Mouse (Mus musculus) liver, adult (tissue): Measurements from ENCODE around the gene Cage1.
A peak's percentile ranks its signal among the peaks of the same experiment; 100 is the strongest.

Experiments used
- GATA4 ChIP-seq: IDR thresholded peaks from 2 replicates; pipeline ENCODE4 v1.6.1; 2014; ENCODE audit warnings: mild to moderate bottlenecking, low read length; ENCODE audit not compliant: insufficient replicate concordance

Cage1 gene

GRCm38 (mm10) chr13:38028407-38028806 is 8.5 kb downstream of the Cage1 start:
- no peak for TF ChIP-seq GATA4

GRCm38 (mm10) chr13:38027618-38028248 is 9.1 kb downstream of the Cage1 start:
- TF ChIP-seq GATA4: no peak

- no peak for TF ChIP-seq GATA4
Observed at GRCm38 (mm10) chr13:38025874-38026273, 11.0 kb downstream of the Cage1 start.

- TF ChIP-seq GATA4: no peak
Observed at GRCm38 (mm10) chr13:38018791-38019190, 18.1 kb downstream of the Cage1 start.

- TF ChIP-seq GATA4: no peak
Observed at GRCm38 (mm10) chr13:38015591-38015990, 21.3 kb downstream of the Cage1 start.

GRCm38 (mm10) chr13:38012436-38012835 is 24.4 kb downstream of the Cage1 start:
- no peak for TF ChIP-seq GATA4

- TF ChIP-seq GATA4: no peak
Observed at GRCm38 (mm10) chr13:38010444-38010910, 26.4 kb downstream of the Cage1 start.

- no peak for TF ChIP-seq GATA4
Observed at GRCm38 (mm10) chr13:38009721-38010408, 27.0 kb downstream of the Cage1 start.

- no peak for TF ChIP-seq GATA4
Observed at GRCm38 (mm10) chr13:38007972-38008371, 28.9 kb downstream of the Cage1 start.

- TF ChIP-seq GATA4: no peak
Observed at GRCm38 (mm10) chr13:38002461-38002860, 34.4 kb downstream of the Cage1 start.

GRCm38 (mm10) chr13:37999713-38000112 is 37.2 kb downstream of the Cage1 start:
- TF ChIP-seq GATA4: no peak

- no peak for TF ChIP-seq GATA4
Observed at GRCm38 (mm10) chr13:37994405-37994749, 42.5 kb downstream of the Cage1 start.

- TF ChIP-seq GATA4: peak; percentile 89; the same call in 1 of the 2 replicates
Observed at GRCm38 (mm10) chr13:37993704-37994404, 43.0 kb downstream of the Cage1 start, which contains the start of gene Ssr1. Ssr1 (minus strand) TSS chr13:37994217.

GRCm38 (mm10) chr13:37993376-37993703 is 43.5 kb downstream of the Cage1 start:
- TF ChIP-seq GATA4: no peak

GRCm38 (mm10) chr13:37992638-37993371 is 44.1 kb downstream of the Cage1 start:
- no peak for TF ChIP-seq GATA4
